Mouse (Mus musculus) olfactory bulb, adult 2 months (tissue): ENCODE results near the gene Cyp8b1. TPM values are rescaled to one million over a fixed set of nuclear protein-coding genes. Genes with fewer than 3 reads are reported as not detected.

ENCODE experiments used
- H3K27ac ChIP-seq: fragments of 200-500 bp; 2 replicates; pipeline ENCODE4 v1.5.1; 2012; ENCODE audit warnings: low read depth, low read length; ENCODE audit not compliant: insufficient read depth
- H3K4me1 ChIP-seq: fragments of 200-500 bp; 2 replicates; pipeline ENCODE4 v1.6.1; 2012; ENCODE audit warnings: low read length; ENCODE audit not compliant: control insufficient read depth, insufficient read depth
- H3K4me3 ChIP-seq: fragments of 200-500 bp; 2 replicates; pipeline ENCODE4 v1.5.1; 2012; ENCODE audit warnings: mild to moderate bottlenecking, low read depth, low read length, moderate library complexity; ENCODE audit not compliant: insufficient read depth
- CTCF ChIP-seq: fragments of 200-500 bp; IDR thresholded peaks from 2 replicates; pipeline ENCODE4 v1.5.1; 2012; ENCODE audit warnings: low read depth, mild to moderate bottlenecking, low read length, moderate library complexity; ENCODE audit not compliant: insufficient read depth
- POLR2A ChIP-seq: fragments of 200-500 bp; IDR thresholded peaks from 2 replicates; pipeline ENCODE4 v1.6.1; 2012; ENCODE audit warnings: mild to moderate bottlenecking, low read depth, low read length, moderate library complexity; ENCODE audit not compliant: insufficient read depth
- WGBS: fragments of 180-500 bp; shearing (Covaris S2); methylation state at CpG from one replicate; pipeline ENCODE4 v1.1.7; 2018; 5-methylcytosine and 5-hydroxymethylcytosine counted together
- polyA plus RNA-seq: library from polyadenylated mRNA; stranded (reverse); fragments of >200 nt; gene quantifications from 2 replicates; pipeline ENCODE4 v1.2.4, GENCODE M21; 2012; ENCODE audit warnings: low replicate concordance; ENCODE audit not compliant: missing spikeins, insufficient read depth, insufficient read length

Gene Cyp8b1
- polyA plus RNA-seq, 1 experiment: not detected

DNA sequence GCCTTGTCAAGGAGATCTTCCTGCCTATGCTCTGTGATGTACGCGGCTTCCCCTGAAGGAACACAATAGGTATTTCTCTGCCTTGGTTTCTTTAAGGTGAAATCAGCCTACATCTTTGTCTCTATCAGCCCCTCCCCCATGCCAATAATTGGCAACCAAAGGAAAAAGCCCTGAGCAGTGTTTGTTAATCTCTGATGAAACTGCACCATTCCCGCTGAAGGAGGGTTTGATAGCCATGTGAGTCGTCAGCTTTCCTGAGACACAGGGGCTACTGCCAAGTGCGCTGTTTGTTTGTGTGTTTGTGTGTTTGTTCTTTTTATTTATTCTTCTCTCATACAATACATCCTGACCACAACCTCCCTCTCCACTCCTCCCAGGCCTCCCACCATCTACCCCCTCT, 7.8 kb upstream of the Cyp8b1 start:
- TF ChIP-seq CTCF (no peak), POLR2A (no peak)
- H3K4me1 ChIP-seq: no peaks in the 10 kb centered on the region
- H3K4me3 ChIP-seq: no peak overlapping the region
- WGBS: 67% methylated on average over 5 of the region's 5 CpGs
- H3K27ac ChIP-seq: no peak overlapping the region

DNA sequence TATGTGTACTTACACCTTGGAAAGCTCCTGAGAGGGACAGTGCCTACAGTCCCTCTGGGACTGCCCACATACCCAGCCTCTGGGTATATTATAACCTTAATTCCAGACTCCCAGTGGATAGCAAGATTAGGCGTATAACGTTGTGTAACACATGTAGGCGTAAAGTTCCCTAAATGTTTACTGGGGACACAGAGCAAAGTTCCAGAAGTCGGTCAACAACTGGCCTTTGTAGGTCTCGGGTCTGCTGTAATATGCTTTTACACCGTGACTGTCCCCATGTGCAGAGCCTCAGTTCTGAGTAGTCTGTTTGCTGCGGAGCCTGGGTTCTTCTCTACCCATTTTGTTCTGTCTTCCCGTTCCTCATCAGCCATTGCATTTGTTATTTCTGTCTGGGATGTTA, 7.3 kb upstream of the Cyp8b1 start:
- no peaks in the 10 kb centered on the region for H3K4me1 ChIP-seq
- TF ChIP-seq POLR2A (no peak), CTCF (no peak)
- WGBS: 85% methylated on average over 8 of the region's 8 CpGs

DNA sequence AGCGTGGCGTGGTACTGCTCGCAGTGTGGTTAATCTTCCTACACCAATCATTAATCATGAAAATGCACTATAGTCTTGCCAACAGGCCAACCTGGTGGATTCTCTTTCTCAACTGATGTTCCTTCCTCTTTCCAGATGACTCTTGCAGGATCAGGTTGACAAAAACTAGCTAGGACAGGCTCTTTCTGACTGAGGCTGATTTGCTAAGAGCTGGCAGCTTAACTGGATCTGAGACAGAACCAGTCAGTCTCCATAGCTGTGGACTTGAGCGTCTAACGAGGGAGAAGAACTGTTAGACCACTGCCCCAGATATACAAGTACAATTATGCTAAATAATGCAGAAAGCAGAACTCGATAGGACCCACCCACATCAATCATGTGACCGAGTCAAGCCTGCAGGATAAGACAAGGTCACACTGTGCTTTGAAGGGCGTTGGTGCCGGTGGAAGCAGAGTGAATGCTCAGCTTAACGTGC, 3.0 kb upstream of the Cyp8b1 start:
- Histone ChIP-seq H3K27ac (no peak overlapping the region), H3K4me3 (no peak overlapping the region), H3K4me1 (peaks cover 5% of the 10 kb centered on the region)
- 72% methylated on average over 10 of the region's 10 CpGs for WGBS
- no peak for TF ChIP-seq POLR2A
- TF ChIP-seq CTCF: no peak

More for the DNA sequence above, 7.3 kb upstream of the Cyp8b1 start:
- H3K27ac ChIP-seq: no peak overlapping the region
- H3K4me3 ChIP-seq: no peak overlapping the region

DNA sequence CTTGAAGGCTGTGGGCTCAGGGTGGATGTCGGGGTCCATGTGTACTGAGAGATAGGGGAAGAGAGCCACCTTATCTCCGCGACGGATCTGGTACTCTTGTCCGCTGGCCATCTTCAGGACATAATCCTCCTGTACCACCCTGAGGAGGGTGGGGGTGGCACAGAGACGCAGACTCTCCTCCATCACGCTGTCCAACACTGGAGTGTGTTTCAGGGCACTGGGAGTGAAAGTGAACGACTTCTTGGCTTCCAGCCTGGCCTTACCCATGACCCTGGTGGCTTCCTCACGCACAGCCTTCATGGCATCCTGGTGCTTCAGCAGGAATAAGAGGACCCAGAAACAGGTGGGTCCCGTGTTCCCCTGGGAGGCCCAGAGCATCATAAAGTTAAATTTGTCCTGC, 1.0 kb downstream of the Cyp8b1 start:
- H3K4me3 ChIP-seq: no peak overlapping the region
- WGBS: 89% methylated on average over 10 of the region's 10 CpGs
- TF ChIP-seq CTCF (no peak), POLR2A (no peak)
- no peak overlapping the region for H3K27ac ChIP-seq
- H3K4me1 ChIP-seq: peaks cover 9% of the 10 kb centered on the region

DNA sequence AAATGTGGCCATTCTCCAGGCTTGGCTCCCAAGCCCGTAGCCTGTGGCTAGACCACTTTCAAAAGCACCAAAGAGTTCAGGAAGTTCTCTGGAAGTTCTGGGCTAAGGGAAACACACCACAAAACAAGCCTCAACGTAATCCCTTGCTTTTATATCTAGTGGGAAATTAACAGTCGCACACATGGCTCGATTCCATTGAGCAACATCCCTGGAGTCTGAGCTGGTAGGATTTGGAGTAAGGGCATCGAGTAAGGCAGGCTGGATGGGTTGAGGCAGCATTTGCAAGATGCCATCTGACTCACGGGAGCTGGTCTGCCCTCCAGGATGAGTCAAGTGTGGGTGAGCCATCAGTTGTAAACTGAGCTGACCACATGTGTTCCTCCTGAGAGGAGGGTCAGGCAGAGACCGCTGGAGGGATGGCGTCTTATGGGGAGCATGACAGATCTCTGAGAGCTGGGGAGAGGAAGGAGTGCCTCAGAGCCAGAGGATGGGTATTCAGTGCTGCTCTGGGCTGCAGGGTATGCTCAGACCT, 1.8 kb downstream of the Cyp8b1 start:
- WGBS: 72% methylated on average over 8 of the region's 8 CpGs
- TF ChIP-seq POLR2A (no peak), CTCF (no peak)
- Histone ChIP-seq H3K27ac (no peak overlapping the region), H3K4me1 (peaks cover 9% of the 10 kb centered on the region), H3K4me3 (no peak overlapping the region)

DNA sequence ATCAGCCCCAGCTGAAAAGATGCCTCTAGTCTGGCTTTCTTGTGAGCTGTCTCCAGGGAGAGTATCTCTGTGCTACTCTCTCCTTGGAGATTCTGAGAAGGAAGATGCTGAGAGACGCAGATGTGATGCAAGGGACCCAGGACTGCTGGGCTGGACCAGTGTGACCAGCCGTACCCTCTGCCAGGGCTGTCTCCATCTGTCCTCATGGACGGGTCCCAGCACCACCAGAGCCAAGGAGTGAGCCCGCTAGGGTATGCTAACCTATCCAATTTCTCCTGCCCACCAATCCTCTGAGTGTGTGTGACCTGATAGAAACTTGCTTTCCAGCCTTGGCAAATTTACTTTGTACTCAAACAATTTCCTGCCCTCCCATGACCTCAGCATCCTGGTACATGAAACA, 3.3 kb downstream of the Cyp8b1 start:
- TF ChIP-seq CTCF: no peak
- TF ChIP-seq POLR2A: no peak
- H3K4me1 ChIP-seq: peaks cover 9% of the 10 kb centered on the region
- WGBS: 91% methylated on average over 4 of the region's 4 CpGs

DNA sequence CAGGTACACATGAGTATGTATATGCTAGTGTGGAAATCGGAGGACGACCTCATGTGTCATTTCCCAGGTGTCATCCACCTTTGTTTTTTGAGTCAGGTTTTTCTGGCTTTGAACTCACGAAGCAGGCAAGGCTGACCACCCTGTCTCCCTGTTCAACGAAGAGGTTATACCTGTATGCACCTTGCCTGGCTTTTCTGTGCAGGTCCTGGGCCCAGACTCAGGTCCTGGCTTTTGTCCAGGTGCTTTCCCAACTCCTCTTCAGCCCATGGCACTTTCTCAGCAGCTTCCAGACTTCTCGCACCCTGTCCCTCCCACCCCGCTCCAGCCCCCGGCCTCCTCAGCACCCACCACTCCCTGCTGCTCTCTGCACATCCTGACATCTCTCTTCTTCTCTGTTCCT, 4.9 kb downstream of the Cyp8b1 start:
- H3K4me3 ChIP-seq: no peak overlapping the region
- peaks cover 9% of the 10 kb centered on the region for H3K4me1 ChIP-seq
- WGBS: 92% methylated on average over 7 of the region's 7 CpGs
- no peak overlapping the region for H3K27ac ChIP-seq
- TF ChIP-seq POLR2A (no peak), CTCF (no peak)

More for the DNA sequence above, 3.3 kb downstream of the Cyp8b1 start:
- Histone ChIP-seq H3K27ac (no peak overlapping the region), H3K4me3 (no peak overlapping the region)

DNA sequence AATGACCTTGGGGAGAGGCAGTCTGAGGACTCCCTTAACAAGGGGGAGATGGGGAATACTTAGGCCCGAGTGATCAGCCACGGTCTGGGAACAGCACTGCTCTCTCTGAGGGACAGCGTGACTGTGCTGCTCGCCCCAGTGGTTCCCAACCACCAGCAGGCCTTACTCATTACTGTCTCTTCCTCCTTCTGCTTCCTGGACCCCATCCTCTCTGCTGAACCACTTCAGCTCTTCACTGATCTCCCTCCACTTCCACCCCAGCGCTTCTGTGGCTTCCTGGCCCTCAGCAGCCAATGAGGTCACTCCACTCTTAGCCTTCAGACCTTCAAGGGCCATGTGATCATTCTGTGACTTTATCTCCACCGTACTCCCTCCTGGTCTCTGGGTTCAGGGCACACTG, 6.5 kb downstream of the Cyp8b1 start:
- TF ChIP-seq POLR2A: no peak
- no peak for TF ChIP-seq CTCF
- H3K27ac ChIP-seq: no peak overlapping the region
- no peak overlapping the region for H3K4me3 ChIP-seq
- peaks cover 9% of the 10 kb centered on the region for H3K4me1 ChIP-seq
- WGBS: 88% methylated on average over 6 of the region's 6 CpGs

DNA sequence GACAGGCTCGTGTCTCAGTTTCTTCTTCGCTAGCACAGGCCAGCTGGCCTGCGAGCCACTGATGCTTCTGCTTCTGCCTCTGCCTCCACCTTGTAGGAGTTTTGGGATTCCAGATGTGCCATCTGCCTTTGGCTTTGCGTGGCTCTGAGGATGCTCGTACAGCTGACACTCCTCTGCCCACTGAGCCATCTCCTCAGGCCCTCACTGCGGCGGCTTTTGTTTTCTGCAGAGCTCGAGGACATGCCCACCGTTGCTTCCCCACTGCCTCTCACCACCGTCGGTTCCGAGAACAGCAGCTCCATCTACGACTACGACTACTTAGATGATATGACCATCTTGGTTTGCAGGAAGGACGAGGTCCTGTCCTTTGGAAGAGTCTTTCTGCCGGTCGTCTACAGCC, 7.8 kb downstream of the Cyp8b1 start:
- TF ChIP-seq POLR2A: no peak
- TF ChIP-seq CTCF: no peak
- no peak overlapping the region for H3K4me3 ChIP-seq
- 94% methylated on average over 17 of the region's 17 CpGs for WGBS
- no peak overlapping the region for H3K27ac ChIP-seq
- peaks cover 3% of the 10 kb centered on the region; the same call in 1 of the 2 replicates for H3K4me1 ChIP-seq
